Mouse (Mus musculus) olfactory bulb, adult 2 months (tissue): ENCODE measurements at regions not wholly inside any gene's neighbourhood (a gene's known extent, or its start where the extent isn't known, plus 50 kb on each side); places are given as distances from the start of the nearest gene placed in this dataset.

Experiments
- H3K27ac ChIP-seq: fragments of 200-500 bp; 2 replicates; pipeline ENCODE4 v1.5.1; 2012; ENCODE audit warnings: low read depth, low read length; ENCODE audit not compliant: insufficient read depth
- H3K4me1 ChIP-seq: fragments of 200-500 bp; 2 replicates; pipeline ENCODE4 v1.6.1; 2012; ENCODE audit warnings: low read length; ENCODE audit not compliant: control insufficient read depth, insufficient read depth
- H3K4me3 ChIP-seq: fragments of 200-500 bp; 2 replicates; pipeline ENCODE4 v1.5.1; 2012; ENCODE audit warnings: mild to moderate bottlenecking, low read depth, low read length, moderate library complexity; ENCODE audit not compliant: insufficient read depth
- CTCF ChIP-seq: fragments of 200-500 bp; IDR thresholded peaks from 2 replicates; pipeline ENCODE4 v1.5.1; 2012; ENCODE audit warnings: low read depth, mild to moderate bottlenecking, low read length, moderate library complexity; ENCODE audit not compliant: insufficient read depth
- POLR2A ChIP-seq: fragments of 200-500 bp; IDR thresholded peaks from 2 replicates; pipeline ENCODE4 v1.6.1; 2012; ENCODE audit warnings: mild to moderate bottlenecking, low read depth, low read length, moderate library complexity; ENCODE audit not compliant: insufficient read depth
- WGBS: fragments of 180-500 bp; shearing (Covaris S2); methylation state at CpG from one replicate; pipeline ENCODE4 v1.1.7; 2018; 5-methylcytosine and 5-hydroxymethylcytosine counted together

GRCm38 (mm10) chr2:51460896-51461295, 166.4 kb upstream of the Tas2r134 start:
- 92% methylated on average over 2 of the region's 2 CpGs for WGBS
- H3K4me3 ChIP-seq, result no peak overlapping the region
- no peak for TF ChIP-seq POLR2A
- no peak for TF ChIP-seq CTCF
- H3K27ac ChIP-seq, result no peak overlapping the region
- H3K4me1 ChIP-seq, result no peaks in the 10 kb centered on the region

- TF ChIP-seq POLR2A (no peak), CTCF (no peak)
- Histone ChIP-seq H3K27ac (no peak overlapping the region), H3K4me3 (no peak overlapping the region), H3K4me1 (no peaks in the 10 kb centered on the region)
- 89% methylated on average over 2 of the region's 2 CpGs for WGBS
These were observed 167.8 kb upstream of the Tas2r134 start for GRCm38 (mm10) chr2:51459486-51459885.

GRCm38 (mm10) chr2:51457717-51458116, 169.6 kb upstream of the Tas2r134 start:
- H3K4me1 ChIP-seq, result no peaks in the 10 kb centered on the region
- no peak for TF ChIP-seq CTCF
- TF ChIP-seq POLR2A, result no peak
- WGBS, result 73% methylated on average over 2 of the region's 2 CpGs
- H3K27ac ChIP-seq, result no peak overlapping the region
- no peak overlapping the region for H3K4me3 ChIP-seq

- 74% methylated on average over 7 of the region's 7 CpGs for WGBS
- TF ChIP-seq POLR2A, result no peak
- TF ChIP-seq CTCF, result no peak
- Histone ChIP-seq H3K4me1 (no peaks in the 10 kb centered on the region), H3K4me3 (no peak overlapping the region), H3K27ac (peak overlapping the region; percentile 4; the same call in 1 of the 2 replicates)
These were observed 174.5 kb upstream of the Tas2r134 start for GRCm38 (mm10) chr2:51452816-51453215.

- no peak overlapping the region for H3K27ac ChIP-seq
- 94% methylated on average over 3 of the region's 3 CpGs for WGBS
- TF ChIP-seq CTCF (no peak), POLR2A (no peak)
- H3K4me1 ChIP-seq, result no peaks in the 10 kb centered on the region
- H3K4me3 ChIP-seq, result no peak overlapping the region
These were observed 179.2 kb upstream of the Tas2r134 start for GRCm38 (mm10) chr2:51448121-51448520.

GRCm38 (mm10) chr2:51447616-51448015, 179.7 kb upstream of the Tas2r134 start:
- Histone ChIP-seq H3K27ac (no peak overlapping the region), H3K4me3 (no peak overlapping the region), H3K4me1 (no peaks in the 10 kb centered on the region)
- TF ChIP-seq CTCF (no peak), POLR2A (no peak)
- 98% methylated on average over 5 of the region's 5 CpGs for WGBS

GRCm38 (mm10) chr2:51444386-51445080, 182.8 kb upstream of the Tas2r134 start:
- TF ChIP-seq CTCF (no peak), POLR2A (no peak)
- WGBS, result 76% methylated on average over 9 of the region's 9 CpGs
- H3K27ac ChIP-seq, result no peak overlapping the region
- H3K4me1 ChIP-seq, result no peaks in the 10 kb centered on the region
- H3K4me3 ChIP-seq, result no peak overlapping the region

- no peak overlapping the region for H3K27ac ChIP-seq
- WGBS, result 83% methylated on average over 3 of the region's 3 CpGs
- TF ChIP-seq CTCF (no peak), POLR2A (no peak)
These were observed 183.4 kb upstream of the Tas2r134 start for GRCm38 (mm10) chr2:51443946-51444345.

GRCm38 (mm10) chr2:51439047-51439446, 188.3 kb upstream of the Tas2r134 start:
- H3K4me3 ChIP-seq, result no peak overlapping the region
- no peak overlapping the region for H3K27ac ChIP-seq
- no peak for TF ChIP-seq POLR2A
- 86% methylated on average over 1 of the region's 1 CpGs for WGBS
- no peaks in the 10 kb centered on the region for H3K4me1 ChIP-seq

More at GRCm38 (mm10) chr2:51443946-51444345, 183.4 kb upstream of the Tas2r134 start:
- Histone ChIP-seq H3K4me3 (no peak overlapping the region), H3K4me1 (no peaks in the 10 kb centered on the region)
